Mouse (Mus musculus) central nervous system, embryonic 14 days (tissue): ENCODE measurements around the gene Gabrb1. TPM values are rescaled to one million over a fixed set of nuclear protein-coding genes. Genes with fewer than 3 reads are reported as not detected.

Experiments
- polyA plus RNA-seq: library from polyadenylated mRNA; depleted of rRNA; stranded (reverse); fragments of >200 nt; gene quantifications from 2 replicates; pipeline ENCODE4 v1.2.3, GENCODE M21; 2012; rRNA removed

Gabrb1 gene
- polyA plus RNA-seq: 2.1 and 2.4 TPM in 2 replicates

DNA sequence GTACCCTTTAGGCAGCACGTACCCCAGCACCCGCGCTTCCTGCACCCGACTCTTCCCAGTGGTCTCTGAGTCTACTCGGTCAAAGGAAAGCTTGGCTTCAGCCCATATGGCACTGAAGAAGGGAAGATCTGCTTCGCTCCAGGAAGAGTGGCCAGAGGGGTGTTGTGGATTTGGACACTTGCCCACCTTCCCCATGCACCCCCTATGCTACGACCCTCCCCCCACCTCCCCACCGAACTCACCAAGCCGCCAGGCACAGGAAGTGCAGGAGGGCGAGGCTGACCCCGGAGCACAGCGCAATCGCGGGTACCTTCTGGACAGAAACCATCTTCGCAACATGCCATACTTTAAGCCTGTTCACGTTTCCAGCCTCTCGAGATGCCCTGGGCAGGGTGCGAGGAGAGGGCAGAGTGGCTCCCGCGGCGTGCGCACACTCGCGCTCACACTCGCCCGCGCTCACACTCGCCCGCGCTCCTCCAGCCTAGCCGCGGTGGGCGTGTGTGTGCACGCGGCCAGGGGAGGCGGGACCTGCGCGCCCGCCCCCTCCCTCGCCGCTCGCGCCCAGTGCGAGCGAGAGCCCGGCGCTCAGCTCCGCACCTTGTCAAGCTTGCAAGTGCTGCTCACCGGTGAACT, at the start of gene Gabrb1:
TSS of gene Gabrb1 (plus strand) at position 632 of the 633 bp plus-strand sequence.

DNA sequence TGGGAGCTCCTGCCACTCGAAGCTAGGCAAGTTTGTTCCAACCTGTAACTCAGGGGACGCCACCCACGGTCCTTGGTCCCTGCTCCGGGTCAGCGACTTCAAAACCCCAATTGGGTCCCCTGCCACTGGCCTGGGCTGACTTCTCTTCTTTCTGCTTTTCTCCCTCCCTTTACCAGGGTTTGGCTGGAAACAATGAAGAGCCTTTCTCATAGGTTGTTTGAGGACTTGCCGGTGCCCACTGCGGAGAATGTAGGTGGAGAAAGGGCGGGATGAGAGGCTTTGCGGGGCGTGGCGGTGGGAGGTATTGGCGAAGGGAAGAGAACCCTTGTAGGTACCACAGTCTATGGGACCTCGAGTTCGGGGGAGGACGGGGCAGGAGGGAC, 193 bp downstream of the Gabrb1 start, which contains the start of gene Gabra4:
TSS of gene Gabra4 (minus strand) at position 194 of the 383 bp plus-strand sequence.

DNA sequence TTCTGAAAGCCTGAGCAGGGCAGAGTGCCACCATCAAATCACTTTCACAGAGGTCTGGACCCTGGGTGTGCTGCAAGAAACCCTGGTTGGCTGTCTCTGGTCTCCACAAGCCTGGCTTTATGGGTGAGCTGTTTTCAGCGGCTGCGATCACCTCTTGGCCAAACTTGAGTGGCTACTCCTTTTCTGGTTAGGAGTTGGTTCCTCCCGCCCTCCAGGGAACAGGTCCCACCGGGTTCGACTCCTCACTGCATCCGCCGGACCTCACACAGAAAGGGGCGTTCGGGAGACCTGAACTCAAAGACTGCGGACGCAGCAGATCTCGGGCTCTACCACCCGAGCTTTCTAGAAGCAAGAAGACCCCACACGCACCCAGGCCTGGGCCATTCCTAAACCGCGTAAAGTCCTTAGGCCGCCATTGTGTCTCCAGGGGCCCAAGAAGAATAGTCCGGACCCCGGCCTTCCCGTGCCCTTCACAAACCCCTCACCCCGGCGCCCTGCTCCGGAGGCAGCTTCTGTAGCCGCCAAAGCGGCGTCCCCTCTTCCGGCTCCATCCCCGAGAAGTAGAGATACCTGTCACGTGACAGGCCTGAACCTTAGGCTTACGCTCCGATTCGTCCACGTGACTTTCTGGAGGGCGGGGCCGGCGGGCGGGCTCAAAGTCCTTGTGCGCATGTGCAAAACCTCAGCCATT, 509.8 kb downstream of the Gabrb1 start, which contains the start of gene Commd8:
TSS of gene Commd8 (minus strand) at position 596 of the 691 bp plus-strand sequence.

Other genes with a start within 250 kb of the Gabrb1 start
- 0.12 and 0.23 TPM in 2 replicates for gene Cox7b2, start 109.9 kb upstream of the Gabrb1 start, polyA plus RNA-seq
- gene Gabra4, start 195 bp downstream of the Gabrb1 start, polyA plus RNA-seq: 3.8 and 4.8 TPM in 2 replicates